Mouse (Mus musculus) heart, embryonic 14.5 days (tissue): ENCODE results near the gene Tfrc. TPM values are rescaled to one million over a fixed set of nuclear protein-coding genes. Genes with fewer than 3 reads are reported as not detected.
"Not testable (repeated sequence)": the region's sequence is repeated elsewhere in the genome, so short reads cannot be mapped to it uniquely, and the experiment has no call there.

Experiments
- ATAC-seq: fragments of 200-750 bp; cut with Nextera tagmentation; 2 replicates; pipeline ENCODE4 v1.8.0; 2017; ENCODE audit warnings: low read depth, moderate TSS enrichment; ENCODE audit not compliant: insufficient number of reproducible peaks, insufficient read depth, low FRiP score
- H3K27ac ChIP-seq, 2 experiments: fragments of 200-500 bp in 1 of 2; fragments of 300-500 bp in 1 of 2; sonication (generic) in 1 of 2; replicated peaks in 1 of 2; 2 replicates each; pipeline ENCODE4 v1.5.1; 2012 to 2014; ENCODE audit warnings: low read depth in 2 of 2, low read length in 2 of 2, control low read depth in 1 of 2, mild to moderate bottlenecking in 1 of 2, mixed read lengths in 1 of 2; ENCODE audit not compliant: control insufficient read depth in 1 of 2, insufficient read depth in 1 of 2
- H3K27me3 ChIP-seq: fragments of 300-500 bp; sonication (generic); 2 replicates; pipeline ENCODE4 v1.6.1; 2014; ENCODE audit warnings: mild to moderate bottlenecking, low read length, control low read depth; ENCODE audit not compliant: control insufficient read depth, insufficient read depth
- H3K36me3 ChIP-seq: fragments of 300-500 bp; sonication (generic); 2 replicates; pipeline ENCODE4 v1.6.1; 2014; ENCODE audit warnings: mild to moderate bottlenecking, control low read depth, low read length, mixed read lengths; ENCODE audit not compliant: control insufficient read depth, insufficient read depth
- H3K4me1 ChIP-seq, 2 experiments: fragments of 200-500 bp in 1 of 2; fragments of 300-500 bp in 1 of 2; sonication (generic) in 1 of 2; 2 replicates each; pipeline ENCODE4 v1.6.1; 2012 to 2014; ENCODE audit warnings: low read length in 2 of 2, control low read depth in 1 of 2, mixed read lengths in 1 of 2; ENCODE audit not compliant: control insufficient read depth in 2 of 2, insufficient read depth in 2 of 2
- H3K4me2 ChIP-seq: fragments of 300-500 bp; sonication (generic); 2 replicates; pipeline ENCODE4 v1.6.1; 2014; ENCODE audit warnings: mild to moderate bottlenecking, low read length
- H3K4me3 ChIP-seq, 2 experiments: fragments of 200-500 bp in 1 of 2; fragments of 300-500 bp in 1 of 2; sonication (generic) in 1 of 2; 2 replicates each; pipeline ENCODE4 v1.5.1; 2012 to 2014; ENCODE audit warnings: low read length in 2 of 2, mild to moderate bottlenecking in 2 of 2, control low read depth in 1 of 2, low read depth in 1 of 2, moderate library complexity in 1 of 2; ENCODE audit not compliant: control insufficient read depth in 1 of 2, insufficient read depth in 1 of 2
- H3K9ac ChIP-seq: fragments of 300-500 bp; sonication (generic); 2 replicates; pipeline ENCODE4 v1.6.1; 2014; ENCODE audit warnings: mild to moderate bottlenecking, low read length
- H3K9me3 ChIP-seq: fragments of 300-500 bp; sonication (generic); 2 replicates; pipeline ENCODE4 v1.6.1; 2016; ENCODE audit warnings: low read length, control low read depth; ENCODE audit not compliant: control insufficient read depth
- WGBS: fragments of 180-500 bp; shearing (Covaris S2); extraction: QIAGEN DNeasy Blood & Tissue Kit; methylation state at CpG from one replicate; pipeline ENCODE4 v1.1.7; 2014; 5-methylcytosine and 5-hydroxymethylcytosine counted together
- polyA plus RNA-seq: library from polyadenylated mRNA; unstranded; fragments of >200 nt; fragmentation: Nextera tagmentation; extraction: Ambion mirVana; gene quantifications from 2 replicates; pipeline ENCODE4 v1.2.1, GENCODE M21; 2014

Gene Tfrc
- polyA plus RNA-seq, 1 experiment from 2014 or later: 48.6 TPM

DNA sequence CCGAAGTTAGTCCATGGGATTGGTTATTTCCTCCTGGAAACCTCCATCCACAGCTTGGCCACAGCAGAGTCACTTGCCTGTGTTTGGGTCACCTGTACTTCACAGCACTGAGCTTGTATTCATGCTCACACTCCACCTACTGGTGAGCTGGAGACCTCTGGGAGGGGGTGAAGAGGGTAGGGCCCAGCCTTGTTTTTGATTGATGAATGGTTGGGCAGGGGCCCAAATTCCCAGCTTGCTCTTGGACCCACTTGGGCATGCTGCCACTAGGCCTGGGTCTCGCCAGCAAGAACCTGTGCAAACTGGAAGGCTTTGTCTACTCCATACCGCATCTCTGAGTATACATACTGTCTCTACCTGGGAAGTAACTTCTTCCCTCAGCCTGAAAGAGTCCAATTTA is 26.6 kb downstream of the Tfrc start:
- 77% methylated on average over 3 of the region's 3 CpGs for WGBS
- Histone ChIP-seq H3K9ac (no peak overlapping the region), H3K4me2 (no peak overlapping the region), H3K27ac (no peak overlapping the region), H3K9me3 (no peaks in the 10 kb centered on the region), H3K36me3 (peaks cover 28% of the 10 kb centered on the region), H3K4me1 (peaks cover 3% of the 10 kb centered on the region in 2 experiments; a peak in 2 of 4 replicates), H3K27me3 (no peaks in the 10 kb centered on the region), H3K4me3 (no peak overlapping the region)
- ATAC-seq: no peak

DNA sequence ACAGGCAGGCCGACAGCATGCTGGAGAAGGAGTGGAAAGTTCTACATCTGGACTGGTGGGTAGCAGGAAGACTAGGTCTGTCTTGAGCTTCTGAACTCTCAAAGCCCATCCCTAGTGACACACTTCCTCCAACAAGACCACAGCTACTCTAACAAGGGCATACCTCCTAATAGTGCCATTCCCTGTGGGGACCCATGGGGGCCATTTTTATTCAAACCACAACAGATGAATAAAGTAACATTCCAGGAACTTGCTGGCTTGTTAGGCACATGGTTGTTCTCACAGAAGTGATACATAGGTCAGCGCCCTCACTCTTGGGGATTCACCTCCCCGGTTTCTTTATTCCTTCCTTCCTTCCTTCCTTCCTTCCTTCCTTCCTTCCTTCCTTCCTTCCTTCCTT is 27.6 kb downstream of the Tfrc start:
- ATAC-seq: no peak
- H3K4me1 ChIP-seq: peaks cover 3% of the 10 kb centered on the region in 2 experiments; a peak in 3 of 4 replicates
- no peaks in the 10 kb centered on the region for H3K27me3 ChIP-seq
- H3K27ac ChIP-seq: no peak overlapping the region
- H3K4me3 ChIP-seq: no peak overlapping the region
- no peak overlapping the region for H3K9ac ChIP-seq
- H3K9me3 ChIP-seq: no peaks in the 10 kb centered on the region
- 87% methylated on average over 3 of the region's 3 CpGs for WGBS
- peaks cover 17% of the 10 kb centered on the region for H3K36me3 ChIP-seq
- no peak overlapping the region for H3K4me2 ChIP-seq

DNA sequence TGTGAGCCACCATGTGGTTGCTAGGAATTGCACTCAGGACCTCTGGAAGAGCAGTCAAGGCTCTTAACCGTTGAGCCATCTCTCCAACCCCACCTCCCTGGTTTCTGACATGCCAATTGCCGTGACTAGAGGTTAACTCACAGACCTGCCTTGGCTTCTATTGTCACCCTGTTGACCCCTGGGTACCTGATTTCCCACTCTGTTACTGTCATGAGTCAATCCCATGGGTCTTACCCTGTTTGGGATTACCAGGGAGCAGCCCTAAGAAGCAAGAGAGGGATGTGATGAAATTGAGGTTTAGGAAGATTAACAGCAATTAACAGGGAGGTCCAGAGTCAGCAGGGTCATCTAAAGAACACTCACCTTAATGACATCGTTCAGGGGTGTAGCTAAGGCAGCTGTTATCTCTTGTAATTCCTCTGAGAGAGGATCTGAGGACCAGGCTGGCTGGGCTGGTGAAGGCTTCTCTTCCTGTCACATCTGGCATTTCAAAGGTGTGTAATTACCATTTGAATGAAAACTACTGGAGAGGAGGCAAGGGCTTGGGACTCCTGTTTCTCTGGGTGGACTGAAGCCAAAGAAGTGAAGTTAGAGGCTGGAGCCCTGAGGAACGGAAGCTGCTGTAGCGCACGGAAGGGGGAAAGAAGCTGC is 28.3 kb downstream of the Tfrc start:
- Histone ChIP-seq H3K4me2 (no peak overlapping the region), H3K9ac (no peak overlapping the region), H3K4me1 (peaks cover 3% of the 10 kb centered on the region in 2 experiments; a peak in 3 of 4 replicates), H3K27ac (no peak overlapping the region), H3K4me3 (no peak overlapping the region), H3K36me3 (peaks cover 12% of the 10 kb centered on the region), H3K27me3 (no peaks in the 10 kb centered on the region), H3K9me3 (no peaks in the 10 kb centered on the region)
- WGBS: 18% methylated on average over 6 of the region's 6 CpGs
- ATAC-seq: no peak

DNA sequence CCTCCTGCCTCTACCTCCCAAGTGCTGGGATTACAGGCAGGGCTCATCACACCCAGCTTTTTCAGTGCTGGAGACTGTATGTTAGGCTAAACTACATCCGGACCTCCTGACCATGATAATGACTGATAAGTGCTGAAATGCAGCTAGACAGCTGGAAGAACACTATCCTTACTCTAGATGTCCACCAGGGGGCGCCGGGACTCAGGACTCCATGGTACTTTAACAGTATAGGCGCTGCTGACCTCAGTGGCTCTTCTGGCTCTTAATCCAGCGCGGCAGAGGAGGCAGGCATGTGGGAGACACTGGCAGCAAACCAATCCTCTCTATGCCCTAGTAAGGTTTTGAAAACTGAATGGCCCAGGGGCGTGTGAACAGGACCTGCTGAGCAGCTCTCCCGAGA is 29.8 kb downstream of the Tfrc start:
- Histone ChIP-seq H3K36me3 (no peaks in the 10 kb centered on the region), H3K9ac (no peak overlapping the region), H3K4me2 (no peak overlapping the region), H3K27ac (no peak overlapping the region), H3K9me3 (no peaks in the 10 kb centered on the region), H3K4me1 (peaks cover 3% of the 10 kb centered on the region in 2 experiments; a peak in 3 of 4 replicates), H3K4me3 (no peak overlapping the region), H3K27me3 (no peaks in the 10 kb centered on the region)
- ATAC-seq: no peak
- WGBS: 7% methylated on average over 8 of the region's 8 CpGs

DNA sequence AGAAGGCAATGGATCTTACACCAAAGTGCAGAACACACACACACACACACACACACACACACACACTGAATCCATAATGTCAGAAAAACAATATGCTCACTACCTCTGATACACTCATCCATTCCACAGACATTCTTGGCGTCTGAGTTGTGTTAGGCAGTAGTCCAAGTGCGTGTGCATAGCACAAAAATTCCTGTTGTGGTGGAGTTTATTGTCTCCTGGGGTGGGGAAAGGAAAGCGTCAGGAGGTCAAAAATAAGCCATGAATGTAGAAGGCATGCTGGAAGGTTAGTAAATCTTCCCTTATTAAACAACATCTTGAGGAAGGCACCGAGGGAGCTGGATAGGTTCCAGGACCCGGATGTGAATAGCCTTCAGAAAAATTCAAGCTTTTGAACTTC is 31.4 kb downstream of the Tfrc start:
- no peaks in the 10 kb centered on the region for H3K36me3 ChIP-seq
- ATAC-seq: no peak
- WGBS: 50% methylated on average over 5 of the region's 5 CpGs
- no peak overlapping the region for H3K4me2 ChIP-seq
- H3K4me1 ChIP-seq: peaks cover 4 to 9% of the 10 kb centered on the region in 2 experiments
- H3K27ac ChIP-seq: no peak overlapping the region
- H3K9me3 ChIP-seq: no peaks in the 10 kb centered on the region
- no peaks in the 10 kb centered on the region for H3K27me3 ChIP-seq
- no peak overlapping the region for H3K9ac ChIP-seq
- no peak overlapping the region for H3K4me3 ChIP-seq

DNA sequence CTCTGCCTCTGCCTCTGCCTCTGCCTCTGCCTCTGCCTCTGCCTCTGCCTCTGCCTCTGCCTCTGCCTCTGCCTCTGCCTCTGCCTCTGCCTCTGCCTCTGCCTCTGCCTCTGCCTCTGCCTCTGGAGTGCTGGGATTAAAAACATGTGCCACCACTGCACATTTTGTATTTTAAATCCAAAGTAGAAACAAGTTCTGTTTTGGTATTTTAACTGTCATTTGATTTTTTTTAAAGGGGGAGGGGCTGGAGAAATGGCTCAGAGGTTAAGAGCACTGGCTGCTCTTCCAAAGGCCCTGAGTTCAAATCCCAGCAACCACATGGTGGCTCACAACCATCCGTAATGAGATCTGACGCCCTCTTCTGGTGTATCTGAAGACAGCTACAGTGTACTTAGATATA is 32.0 kb downstream of the Tfrc start:
- not testable (repeated sequence) for H3K36me3 ChIP-seq, H3K27ac ChIP-seq, ATAC-seq, H3K4me2 ChIP-seq, H3K4me3 ChIP-seq, H3K27me3 ChIP-seq, H3K9ac ChIP-seq, H3K9me3 ChIP-seq
- peaks cover 10 to 15% of the 10 kb centered on the region in 2 experiments for H3K4me1 ChIP-seq
- 69% methylated on average over 2 of the region's 2 CpGs for WGBS

DNA sequence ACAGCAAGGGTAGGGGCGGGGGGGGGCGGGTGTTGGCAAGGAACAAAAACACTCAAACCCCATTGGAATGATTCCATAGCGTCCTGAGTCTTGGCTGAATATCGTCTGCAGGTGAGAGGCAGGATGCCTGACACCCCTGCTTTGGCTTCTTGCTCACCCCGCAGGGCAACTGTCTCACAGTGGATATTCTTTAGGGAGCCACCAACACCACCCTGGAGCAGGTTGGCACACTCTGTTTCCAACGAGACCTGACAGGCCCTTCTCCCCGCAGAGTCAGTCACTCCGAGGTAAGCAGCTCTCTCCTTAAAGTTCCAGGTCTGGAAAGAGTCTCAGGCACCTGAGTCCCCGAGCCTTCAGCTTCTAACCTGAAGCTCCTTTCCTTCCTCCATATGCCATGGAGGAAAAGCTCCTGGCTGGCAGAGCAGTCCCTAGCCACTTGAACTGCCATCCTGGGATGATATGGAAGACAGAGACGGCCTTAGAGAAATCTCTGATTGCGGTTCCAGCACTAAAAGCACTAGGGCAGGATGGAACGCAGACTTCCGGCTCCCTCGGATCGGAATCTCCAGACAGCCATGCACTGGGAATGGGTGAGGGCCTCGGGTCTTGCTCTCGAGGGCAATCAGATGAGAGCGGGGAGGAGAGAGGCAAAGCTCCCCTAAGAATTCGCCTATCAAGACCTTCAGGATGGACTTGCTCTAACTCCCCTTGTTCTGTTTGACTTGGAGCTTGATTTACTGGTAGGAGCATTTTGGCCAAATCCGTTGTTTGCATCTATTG is 32.9 kb downstream of the Tfrc start:
- Histone ChIP-seq H3K4me3 (no peak overlapping the region), H3K9me3 (no peaks in the 10 kb centered on the region), H3K4me2 (no peak overlapping the region), H3K27ac (no peak overlapping the region), H3K4me1 (peaks cover 14 to 17% of the 10 kb centered on the region in 2 experiments), H3K27me3 (no peaks in the 10 kb centered on the region), H3K9ac (no peak overlapping the region), H3K36me3 (no peaks in the 10 kb centered on the region)
- ATAC-seq: no peak
- WGBS: 47% methylated on average over 20 of the region's 20 CpGs
